Mouse (Mus musculus): ENCODE data around the gene Polr3b.
A peak's percentile ranks its signal among the peaks of the same experiment; 100 is the strongest.

Gene Polr3b

GRCm38 (mm10) chr10:84662138-84662537 is 40.0 kb downstream of the Polr3b start:
- DNase-seq (ENCODE audit: low spot score in 2 of 2), result no peak

- DNase-seq (ENCODE audit: low spot score in 2 of 2), result no peak
Measured at GRCm38 (mm10) chr10:84665713-84666260, 43.7 kb downstream of the Polr3b start.

GRCm38 (mm10) chr10:84675653-84676052 is 53.6 kb downstream of the Polr3b start:
- no peak for DNase-seq (ENCODE audit: low spot score in 2 of 2)

GRCm38 (mm10) chr10:84676511-84676910 is 54.4 kb downstream of the Polr3b start:
- no peak for DNase-seq (ENCODE audit: low spot score in 2 of 2)

GRCm38 (mm10) chr10:84677871-84678270 is 55.8 kb downstream of the Polr3b start:
- no peak for DNase-seq (ENCODE audit: low spot score in 2 of 2)

- DNase-seq (ENCODE audit: low spot score in 2 of 2), result no peak
Measured at GRCm38 (mm10) chr10:84678441-84678840, 56.3 kb downstream of the Polr3b start.

- DNase-seq (ENCODE audit: low spot score in 2 of 2), result no peak
Measured at GRCm38 (mm10) chr10:84685444-84686121, 63.5 kb downstream of the Polr3b start.

- DNase-seq (ENCODE audit: low spot score in 2 of 2), result no peak
Measured at GRCm38 (mm10) chr10:84686122-84686497, 64.0 kb downstream of the Polr3b start.

- DNase-seq (ENCODE audit: low spot score in 2 of 2), result no peak
Measured at GRCm38 (mm10) chr10:84686705-84687104, 64.6 kb downstream of the Polr3b start.

GRCm38 (mm10) chr10:84687736-84688135 is 65.6 kb downstream of the Polr3b start:
- DNase-seq (ENCODE audit: low spot score in 2 of 2), result no peak

GRCm38 (mm10) chr10:84689846-84690245 is 67.8 kb downstream of the Polr3b start:
- no peak for DNase-seq (ENCODE audit: low spot score in 2 of 2)

GRCm38 (mm10) chr10:84690818-84691217 is 68.7 kb downstream of the Polr3b start:
- no peak for DNase-seq (ENCODE audit: low spot score in 2 of 2)

GRCm38 (mm10) chr10:84691692-84692091 is 69.6 kb downstream of the Polr3b start:
- no peak for DNase-seq (ENCODE audit: low spot score in 2 of 2)

GRCm38 (mm10) chr10:84693841-84694638 is 71.9 kb downstream of the Polr3b start:
- no peak for DNase-seq (ENCODE audit: low spot score in 2 of 2)

- no peak for DNase-seq (ENCODE audit: low spot score in 2 of 2)
Measured at GRCm38 (mm10) chr10:84700236-84700987, 78.3 kb downstream of the Polr3b start.

- peak in 1 of 2 experiments; percentile 23 for DNase-seq (ENCODE audit: low spot score in 2 of 2)
Measured at GRCm38 (mm10) chr10:84701110-84701509, 79.0 kb downstream of the Polr3b start.

GRCm38 (mm10) chr10:84702115-84702514 is 80.0 kb downstream of the Polr3b start:
- no peak for DNase-seq (ENCODE audit: low spot score in 2 of 2)

GRCm38 (mm10) chr10:84704594-84704993 is 82.5 kb downstream of the Polr3b start:
- no peak for DNase-seq (ENCODE audit: low spot score in 2 of 2)

GRCm38 (mm10) chr10:84705234-84705633 is 83.1 kb downstream of the Polr3b start:
- DNase-seq (ENCODE audit: low spot score in 2 of 2), result no peak

GRCm38 (mm10) chr10:84706543-84706942 is 84.5 kb downstream of the Polr3b start:
- no peak for DNase-seq (ENCODE audit: low spot score in 2 of 2)

GRCm38 (mm10) chr10:84707226-84707625 is 85.1 kb downstream of the Polr3b start:
- DNase-seq (ENCODE audit: low spot score in 2 of 2), result no peak
